Mouse (Mus musculus) retina, embryonic 14.5 days (tissue): Measurements from ENCODE around the gene Bicd1.
A peak's percentile ranks its signal among the peaks of the same experiment; 100 is the strongest.
"Not testable (repeated sequence)": the region's sequence is repeated elsewhere in the genome, so short reads cannot be mapped to it uniquely, and the experiment has no call there.

Experiments used
- DNase-seq: peaks from one replicate; pipeline ENCODE4 v3.0.0-alpha.2; 2015; ENCODE audit warnings: low spot score

Bicd1 gene

DNA sequence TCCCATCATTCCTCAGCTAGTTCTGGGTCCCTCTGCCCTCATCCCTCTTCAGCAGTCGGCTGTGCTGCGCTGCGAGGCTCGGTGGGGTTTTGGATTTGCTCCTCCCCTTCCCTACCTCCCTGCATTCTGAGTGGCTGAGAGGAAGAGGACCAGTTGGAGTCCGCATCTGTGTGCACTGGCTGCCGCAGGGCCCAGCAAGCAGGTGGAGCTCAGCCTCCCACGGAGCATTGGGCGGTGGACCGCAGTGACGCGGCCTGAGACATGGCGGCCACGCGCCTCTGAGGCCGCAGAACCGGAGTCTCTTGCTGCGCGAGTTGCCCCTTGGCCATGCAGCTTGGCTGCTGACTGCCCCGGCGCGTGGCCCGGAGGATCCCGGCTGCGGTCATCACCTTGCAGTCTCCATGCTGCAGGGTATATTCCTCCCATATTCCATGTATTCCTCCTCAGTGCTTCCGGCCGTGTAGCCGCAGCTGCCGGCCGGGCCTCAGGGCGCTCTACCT is at the start of gene Bicd1:
TSS of gene Bicd1 (plus strand) at position 54 of the 500 bp plus-strand sequence.
- peak; percentile 85 for DNase-seq

- not testable (repeated sequence) for DNase-seq
These were observed 46.2 kb upstream of the Bicd1 start for GRCm38 (mm10) chr6:149362533-149362932.

- DNase-seq: not testable (repeated sequence)
These were observed 42.7 kb upstream of the Bicd1 start for GRCm38 (mm10) chr6:149365975-149366374.

- DNase-seq: no peak
These were observed 42.3 kb upstream of the Bicd1 start for GRCm38 (mm10) chr6:149366403-149366802.

GRCm38 (mm10) chr6:149374986-149375457 is 33.7 kb upstream of the Bicd1 start:
- DNase-seq: peak; percentile 79

GRCm38 (mm10) chr6:149383531-149383930 is 25.2 kb upstream of the Bicd1 start:
- no peak for DNase-seq

GRCm38 (mm10) chr6:149386389-149386788 is 22.3 kb upstream of the Bicd1 start:
- DNase-seq: no peak

- DNase-seq: not testable (repeated sequence)
These were observed 19.1 kb upstream of the Bicd1 start for GRCm38 (mm10) chr6:149389626-149390025.

DNA sequence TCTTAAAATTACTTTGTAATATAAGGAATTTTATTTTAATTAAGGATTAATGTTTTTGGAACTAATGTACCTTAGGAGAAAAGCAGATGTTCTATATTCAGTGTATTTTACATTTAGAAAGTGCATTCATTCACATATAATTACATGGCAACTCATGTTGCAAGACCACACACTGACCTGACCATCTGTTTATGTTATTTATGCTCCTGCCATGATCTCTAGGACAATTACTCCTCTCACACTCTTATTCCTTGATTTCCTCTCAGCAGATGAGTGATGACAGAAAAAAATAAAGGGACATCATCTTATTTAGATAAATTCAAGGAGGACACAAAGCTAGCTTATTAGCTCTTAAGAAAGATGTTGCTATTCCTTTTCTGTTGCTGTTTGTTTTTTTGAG is 9.3 kb upstream of the Bicd1 start:
- DNase-seq: no peak

DNA sequence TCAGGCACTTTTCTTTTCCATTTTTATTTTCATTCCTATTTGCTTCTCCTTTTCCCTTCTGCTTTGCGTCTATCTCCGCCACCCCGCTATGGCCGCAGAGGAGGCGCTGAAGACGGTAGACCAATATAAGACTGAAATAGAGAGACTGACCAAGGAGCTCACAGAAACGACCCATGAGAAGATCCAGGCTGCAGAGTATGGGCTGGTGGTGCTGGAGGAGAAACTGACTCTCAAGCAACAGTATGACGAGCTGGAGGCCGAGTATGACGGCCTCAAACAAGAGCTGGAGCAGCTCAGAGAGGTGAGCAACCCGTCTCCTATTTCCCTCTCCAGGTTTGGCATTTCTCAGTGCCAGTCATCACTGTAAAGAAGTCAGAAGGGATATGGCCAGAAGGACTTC is 655 bp downstream of the Bicd1 start:
- peak; percentile 45 for DNase-seq

GRCm38 (mm10) chr6:149409845-149410244 is 1.2 kb downstream of the Bicd1 start:
- peak; percentile 11 for DNase-seq

DNA sequence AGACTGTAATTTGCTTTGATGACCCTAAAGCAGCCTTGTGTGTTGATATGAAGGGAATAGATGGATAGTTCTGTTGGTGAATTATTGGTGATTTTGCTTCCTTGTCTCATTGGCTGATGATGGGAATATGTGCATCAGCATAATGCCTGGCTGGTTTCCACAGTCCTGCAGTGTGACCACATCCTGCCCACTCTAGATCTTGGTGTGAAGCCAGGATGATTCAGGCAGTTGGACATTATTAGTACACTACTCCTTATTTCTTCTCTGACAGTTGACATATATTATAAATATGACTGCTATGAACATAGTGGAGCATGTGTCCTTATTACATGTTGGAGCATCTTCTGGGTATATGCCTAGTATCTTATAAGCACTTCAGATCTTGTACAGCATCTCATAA is 4.6 kb downstream of the Bicd1 start:
- no peak for DNase-seq

DNA sequence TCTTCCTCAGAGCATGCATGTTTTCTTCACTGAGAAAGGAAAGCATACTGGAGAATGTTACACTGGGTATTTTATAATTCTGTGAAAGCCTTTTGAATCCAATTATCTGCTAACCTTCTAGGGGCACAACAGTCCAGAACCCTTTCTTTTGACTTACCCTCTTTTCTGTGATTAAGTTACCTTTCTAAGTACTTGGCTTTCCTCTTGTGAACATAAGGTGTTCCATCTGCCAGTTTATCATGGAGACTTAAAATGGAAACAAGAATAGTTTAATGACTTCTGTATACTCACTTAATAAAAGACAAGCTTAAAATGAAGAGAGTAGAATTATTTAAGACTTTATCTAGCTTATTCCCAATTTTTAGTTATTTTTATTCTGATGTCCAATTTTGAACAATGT is 16.1 kb downstream of the Bicd1 start:
- no peak for DNase-seq

GRCm38 (mm10) chr6:149439140-149439539 is 30.5 kb downstream of the Bicd1 start:
- DNase-seq: no peak

- DNase-seq: peak; percentile 59
These were observed 34.2 kb downstream of the Bicd1 start for GRCm38 (mm10) chr6:149442884-149443283.

DNA sequence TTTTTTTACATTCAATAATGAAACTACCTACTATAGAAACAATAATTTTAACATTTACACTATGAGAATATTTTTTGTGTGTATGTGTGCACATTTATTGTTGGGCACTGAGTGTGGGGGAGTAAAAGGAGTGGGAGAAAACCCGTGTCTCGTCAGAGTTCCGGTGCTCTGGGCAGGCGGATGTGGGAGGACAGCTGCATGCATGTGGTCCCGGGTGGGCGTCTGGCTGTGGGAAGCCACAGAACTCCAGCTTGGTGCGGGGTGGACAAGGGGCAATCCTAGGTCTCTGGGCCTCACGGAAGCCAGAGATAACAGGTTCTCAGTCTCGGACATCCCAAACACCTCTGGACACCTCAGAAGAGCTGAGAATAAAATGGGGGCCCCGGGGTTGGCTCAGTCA is 37.2 kb downstream of the Bicd1 start:
- DNase-seq: no peak

- DNase-seq: no peak
These were observed 48.6 kb downstream of the Bicd1 start for GRCm38 (mm10) chr6:149457324-149457723.

- DNase-seq: no peak
These were observed 52.3 kb downstream of the Bicd1 start for GRCm38 (mm10) chr6:149460971-149461370.

DNA sequence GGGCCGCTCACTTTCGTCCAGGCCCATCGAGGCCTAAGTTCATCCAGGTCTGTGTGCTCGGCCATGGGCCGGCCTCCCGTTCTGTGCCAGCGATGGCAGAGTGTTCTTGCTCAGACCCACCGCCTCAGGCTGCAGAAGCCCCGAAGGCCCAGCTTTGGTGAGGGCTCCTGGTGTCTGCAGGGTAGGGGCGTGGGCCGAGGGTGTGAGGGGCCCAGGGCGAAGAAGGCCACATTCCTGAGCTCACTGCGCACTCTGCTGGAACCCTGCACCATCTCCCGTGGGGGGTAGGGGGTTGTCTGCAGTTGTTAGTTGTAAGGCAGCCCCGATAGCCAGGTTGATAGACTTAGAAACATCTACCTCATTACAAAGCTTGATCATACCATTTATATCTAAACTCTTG is 62.8 kb downstream of the Bicd1 start:
- DNase-seq: no peak

DNA sequence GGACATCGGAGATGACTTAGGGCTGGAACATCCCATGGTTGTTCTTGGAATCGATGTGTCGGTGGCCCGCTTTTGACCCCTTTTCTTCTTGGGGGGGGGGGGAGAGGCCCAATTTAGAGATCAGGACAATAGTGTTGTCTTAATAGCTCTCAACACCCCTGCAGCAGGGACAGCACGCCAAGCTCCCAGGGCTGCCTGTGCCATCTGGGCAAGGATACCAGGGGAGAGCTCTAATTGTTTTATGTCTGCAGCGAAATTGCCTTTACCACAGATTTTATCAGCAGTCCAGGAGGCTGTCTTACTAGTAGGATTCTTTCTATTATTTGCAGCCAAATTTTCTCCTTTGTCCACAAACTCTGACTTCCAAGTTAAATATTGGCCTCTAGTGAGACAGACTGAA is 63.8 kb downstream of the Bicd1 start:
- DNase-seq: not testable (repeated sequence)

GRCm38 (mm10) chr6:149481868-149482267 is 73.2 kb downstream of the Bicd1 start:
- DNase-seq: not testable (repeated sequence)

GRCm38 (mm10) chr6:149494662-149495061 is 86.0 kb downstream of the Bicd1 start:
- no peak for DNase-seq

- no peak for DNase-seq
These were observed 87.2 kb downstream of the Bicd1 start for GRCm38 (mm10) chr6:149495925-149496324.

- DNase-seq: peak; percentile 85
These were observed 157.2 kb downstream of the Bicd1 start for GRCm38 (mm10) chr6:149565720-149566498.
